Comparison of ENCODE assay signal across 22 mouse cellular contexts in genomic region chr17:72508678-72509394, GRCm38 (mm10).
"Had no signal": no experiment of that assay in that cellular context is flagged by ENCODE, and none has a peak within 500 bp of the region (broad histone marks: within the 10 kb centered on the region; RNA-seq: fewer than 3 reads in every experiment).

No protein-coding gene starts in this region.

- H3K27ac ChIP-seq: limb, embryonic 12.5 days; limb, embryonic 15.5 days; liver, embryonic 14.5 days; midbrain, embryonic 12.5 days; midbrain, embryonic 15.5 days; neural tube, embryonic 13.5 days had no signal

- H3K4me2 ChIP-seq: limb, embryonic 12.5 days; limb, embryonic 15.5 days; liver, embryonic 11.5 days; midbrain, embryonic 12.5 days; midbrain, embryonic 15.5 days; neural tube, embryonic 13.5 days had no signal

- ATAC-seq: inflammation-experienced regulatory T-cells, adult 6 months; intestine, embryonic 16.5 days; liver, postnatal 0 days; midbrain, embryonic 15.5 days had no signal

- H3K36me3 ChIP-seq: limb, embryonic 12.5 days; limb, embryonic 15.5 days; midbrain, embryonic 12.5 days; midbrain, embryonic 15.5 days; neural tube, embryonic 13.5 days had no signal

- H3K9me3 ChIP-seq: limb, embryonic 12.5 days; limb, embryonic 15.5 days; midbrain, embryonic 12.5 days; midbrain, embryonic 15.5 days; neural tube, embryonic 13.5 days had no signal

- H3K9ac ChIP-seq: limb, embryonic 12.5 days; limb, embryonic 15.5 days; liver, embryonic 14.5 days; liver, postnatal 0 days; midbrain, embryonic 12.5 days; midbrain, embryonic 15.5 days; neural tube, embryonic 13.5 days had no signal

- H3K4me3 ChIP-seq: limb, embryonic 12.5 days; limb, embryonic 15.5 days; midbrain, embryonic 12.5 days; midbrain, embryonic 15.5 days; myocyte; neural tube, embryonic 13.5 days had no signal

- H3K4me1 ChIP-seq: limb, embryonic 12.5 days; limb, embryonic 15.5 days had no signal

- DNase-seq: kidney, adult 18-20 months; kidney, adult 9 months; kidney, postnatal 14 days; kidney, postnatal 4 days; left cerebral cortex, postnatal 4 days; liver, postnatal 0 days; lung, postnatal 4 days; retina, postnatal 1 day; right cerebral cortex, postnatal 25 days; spleen, adult 18-20 months; thymus, adult 18-20 months; thymus, postnatal 4 days had no signal

- H3K27me3 ChIP-seq: limb, embryonic 12.5 days; limb, embryonic 15.5 days; midbrain, embryonic 12.5 days; midbrain, embryonic 15.5 days; neural tube, embryonic 13.5 days had no signal
